Mouse (Mus musculus): ENCODE data around the gene Zfp445.

DNA sequence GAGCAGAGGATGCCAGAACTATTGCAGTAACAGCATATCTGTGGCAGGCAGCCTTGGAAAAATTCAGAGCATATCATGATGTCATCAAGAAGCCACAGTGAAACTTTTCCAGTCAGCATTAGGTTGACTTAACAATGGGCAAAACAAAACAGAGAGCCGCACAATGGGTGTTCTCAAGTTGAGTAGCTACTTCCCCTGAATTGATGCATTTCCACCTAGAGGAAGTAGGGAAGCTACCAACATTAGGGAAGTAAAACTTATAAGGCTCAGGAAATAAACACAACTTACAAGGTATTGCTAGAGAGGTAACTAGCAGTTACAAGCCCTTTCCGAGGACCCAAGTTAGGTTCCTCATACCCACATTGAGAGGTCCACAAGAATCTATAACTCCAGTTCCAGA, 35.2 kb upstream of the Zfp445 start:
- TF ChIP-seq CTCF (conservative IDR thresholded peaks at IDR 0.05; ENCODE audit: low read length) (no peak), NANOG (IDR thresholded peaks at IDR 0.05; ENCODE audit: borderline replicate concordance, low read length) (no peak)

Data from E14TG2a.4 (cell line).